Mouse (Mus musculus) embryonic fibroblast, embryonic 13.5 days (primary cell): ENCODE data around the gene Mgat5b. TPM values are rescaled to one million over a fixed set of nuclear protein-coding genes. Genes with fewer than 3 reads are reported as not detected.

Experiments used
- H3K27ac ChIP-seq: 2 replicates; pipeline ENCODE4 v1.5.1; 2012; ENCODE audit warnings: low read length, control low read depth, inconsistent platforms; ENCODE audit not compliant: insufficient read depth
- H3K4me1 ChIP-seq: 2 replicates; pipeline ENCODE4 v1.6.1; 2011; ENCODE audit warnings: low read length; ENCODE audit not compliant: control insufficient read depth, insufficient read depth
- H3K4me3 ChIP-seq: 2 replicates; pipeline ENCODE4 v1.5.1; 2011; ENCODE audit warnings: mild to moderate bottlenecking, control low read depth, low read length; ENCODE audit not compliant: insufficient read depth
- CTCF ChIP-seq: IDR thresholded peaks from 2 replicates; pipeline ENCODE4 v1.5.1; 2011; ENCODE audit warnings: mild to moderate bottlenecking, control low read depth, low read length, moderate library complexity, borderline replicate concordance; ENCODE audit not compliant: insufficient read depth
- POLR2A ChIP-seq: IDR thresholded peaks from 2 replicates; pipeline ENCODE4 v1.6.1; 2011; ENCODE audit warnings: low read depth, mild to moderate bottlenecking, control low read depth, low read length, moderate library complexity
- polyA plus RNA-seq: library from polyadenylated mRNA; stranded (reverse); fragments of >200 nt; gene quantifications from 2 replicates; pipeline ENCODE4 v1.2.4, GENCODE M21; 2011; ENCODE audit warnings: low read depth; ENCODE audit not compliant: missing spikeins, insufficient read length

The Mgat5b gene
- polyA plus RNA-seq, 1 experiment: not detected

- TF ChIP-seq CTCF: no peak
- H3K4me1 ChIP-seq: no peaks in the 10 kb centered on the region
- H3K27ac ChIP-seq: no peak overlapping the region
- H3K4me3 ChIP-seq: no peak overlapping the region
These were observed 109.0 kb downstream of the Mgat5b start for GRCm38 (mm10) chr11:117027681-117028080.

GRCm38 (mm10) chr11:117028861-117029568 is 110.4 kb downstream of the Mgat5b start:
- TF ChIP-seq CTCF (no peak), POLR2A (no peak)
- Histone ChIP-seq H3K4me1 (no peaks in the 10 kb centered on the region), H3K27ac (no peak overlapping the region), H3K4me3 (no peak overlapping the region)

- H3K27ac ChIP-seq: no peak overlapping the region
- no peak for TF ChIP-seq POLR2A
- TF ChIP-seq CTCF: no peak
- H3K4me1 ChIP-seq: no peaks in the 10 kb centered on the region
- H3K4me3 ChIP-seq: no peak overlapping the region
These were observed 110.9 kb downstream of the Mgat5b start for GRCm38 (mm10) chr11:117029569-117029955.

- no peak for TF ChIP-seq POLR2A
- TF ChIP-seq CTCF: no peak
- Histone ChIP-seq H3K4me1 (no peaks in the 10 kb centered on the region), H3K27ac (no peak overlapping the region)
These were observed 111.4 kb downstream of the Mgat5b start for GRCm38 (mm10) chr11:117030018-117030417.

GRCm38 (mm10) chr11:117030471-117031101 is 111.9 kb downstream of the Mgat5b start:
- H3K4me1 ChIP-seq: no peaks in the 10 kb centered on the region
- H3K27ac ChIP-seq: no peak overlapping the region
- TF ChIP-seq POLR2A (no peak), CTCF (no peak)

More at GRCm38 (mm10) chr11:117030018-117030417, 111.4 kb downstream of the Mgat5b start:
- no peak overlapping the region for H3K4me3 ChIP-seq

DNA sequence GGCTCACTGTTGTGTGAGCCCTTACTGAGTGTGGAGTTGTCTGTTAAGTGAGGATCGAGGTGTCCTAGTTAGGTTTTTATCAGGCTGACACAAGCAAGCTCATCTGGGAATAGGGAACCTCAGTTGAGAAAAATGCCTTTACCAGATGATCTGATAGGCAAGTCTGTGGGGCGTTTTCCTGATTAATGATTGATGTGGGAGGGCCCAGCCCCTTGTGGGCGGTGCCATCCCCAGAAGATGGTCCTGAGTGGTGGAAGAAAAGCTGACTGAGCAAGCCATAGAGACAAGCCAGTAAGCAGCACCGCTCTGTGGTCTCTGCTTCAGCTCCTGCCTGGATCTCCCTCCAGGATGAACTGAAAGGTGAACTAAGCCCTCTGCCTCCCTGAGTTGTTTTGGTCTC is 112.6 kb downstream of the Mgat5b start:
- Histone ChIP-seq H3K27ac (no peak overlapping the region), H3K4me3 (no peak overlapping the region), H3K4me1 (no peaks in the 10 kb centered on the region)
- TF ChIP-seq POLR2A (no peak), CTCF (no peak)

More at GRCm38 (mm10) chr11:117030471-117031101, 111.9 kb downstream of the Mgat5b start:
- no peak overlapping the region for H3K4me3 ChIP-seq

DNA sequence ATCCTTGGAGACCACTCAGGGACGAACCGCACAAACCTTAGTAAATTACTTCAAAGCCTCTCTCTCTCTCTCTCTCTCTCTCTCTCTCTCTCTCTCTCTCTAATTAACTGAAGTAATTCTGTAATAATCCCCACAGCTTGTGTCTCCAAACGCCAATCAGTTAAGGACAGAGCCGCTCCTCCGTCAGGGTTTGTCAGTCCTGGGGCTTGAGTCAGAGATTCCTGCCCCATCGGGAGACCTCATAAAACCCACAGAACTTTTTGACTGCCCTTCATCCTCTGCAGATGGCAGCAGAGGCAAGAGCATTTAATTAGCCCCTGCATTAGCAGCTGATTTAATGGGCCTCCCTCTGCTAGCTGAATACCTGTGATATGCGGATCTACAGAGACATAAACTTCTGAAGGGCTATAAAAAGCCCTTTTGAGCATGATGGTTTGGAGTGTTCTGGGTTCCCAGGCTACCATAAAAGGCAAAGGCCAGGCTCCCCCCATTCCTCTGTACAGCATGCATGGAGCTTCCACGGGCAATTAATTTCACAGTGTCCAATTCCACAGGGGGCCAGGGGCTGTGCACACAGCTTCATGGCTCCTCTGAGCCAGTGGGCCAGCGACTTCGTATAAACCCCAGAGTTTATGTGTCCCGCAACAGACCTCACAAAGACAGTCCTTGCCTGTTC is 117.1 kb downstream of the Mgat5b start:
- Histone ChIP-seq H3K4me3 (no peak overlapping the region), H3K27ac (no peak overlapping the region), H3K4me1 (no peaks in the 10 kb centered on the region)
- TF ChIP-seq CTCF (no peak), POLR2A (no peak)

Other genes starting within 250 kb of the Mgat5b start
- not detected in 2 replicates for gene St6galnac1, start 143.4 kb upstream of the Mgat5b start, polyA plus RNA-seq
- gene Mxra7, start 90.8 kb upstream of the Mgat5b start, polyA plus RNA-seq: 76.8 and 82.4 TPM in 2 replicates
- 20.4 and 22.4 TPM in 2 replicates for gene Mettl23, start 75.6 kb upstream of the Mgat5b start, polyA plus RNA-seq
- 37.1 and 38.7 TPM in 2 replicates for gene Jmjd6, start 75.4 kb upstream of the Mgat5b start, polyA plus RNA-seq
- 30.7 and 36.6 TPM in 2 replicates for gene Mfsd11, start 66.4 kb upstream of the Mgat5b start, polyA plus RNA-seq
- 301 and 306 TPM in 2 replicates for gene Srsf2, start 65.8 kb upstream of the Mgat5b start, polyA plus RNA-seq
- gene Sec14l1, start 196.3 kb downstream of the Mgat5b start, polyA plus RNA-seq: 65.7 and 70.4 TPM in 2 replicates